Mouse (Mus musculus) urinary bladder, adult 18-20 months (tissue): ENCODE measurements around the gene Thy1.

ENCODE experiments used
- DNase-seq, 2 experiments: peaks; one replicate each; pipeline ENCODE4 v3.0.0; 2022; ENCODE audit warnings: low spot score in 2 of 2, mixed read lengths in 2 of 2

Gene Thy1

DNA sequence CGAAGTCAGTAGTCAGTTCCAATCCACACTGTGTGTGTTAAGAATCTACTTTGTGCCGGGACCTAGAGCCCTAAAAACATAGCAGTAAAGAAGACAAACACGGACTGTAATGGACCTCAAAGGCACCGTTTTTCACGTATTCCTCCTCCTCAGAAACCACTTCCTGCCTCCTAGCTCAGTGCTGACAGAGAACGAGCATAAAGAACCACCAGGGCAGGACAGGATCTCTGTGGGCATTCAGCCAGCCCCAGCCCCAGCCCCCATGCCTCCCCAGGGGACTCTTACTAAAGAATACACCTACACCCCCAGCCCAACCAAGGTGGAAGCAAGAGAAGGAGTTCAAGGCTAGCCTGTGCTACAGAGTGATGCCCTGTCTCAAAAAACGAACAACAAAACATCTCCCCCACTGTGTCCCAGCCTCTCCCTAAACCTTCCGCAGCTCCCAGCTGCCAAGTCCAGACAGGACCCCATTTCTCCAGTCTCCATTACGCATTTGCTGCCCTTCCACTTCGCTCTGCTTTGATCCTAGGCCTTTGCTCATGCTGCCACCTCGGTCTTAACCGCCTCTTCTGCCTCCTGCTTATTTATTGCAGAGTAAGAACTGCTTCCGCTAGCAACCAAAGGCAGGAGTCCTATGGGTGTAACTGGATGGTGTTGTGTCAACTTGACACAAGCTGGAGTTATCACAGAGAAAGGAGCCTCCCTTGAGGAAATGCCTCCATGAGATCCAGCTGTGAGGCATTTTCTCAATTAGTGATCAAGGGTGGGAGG, 9.0 kb upstream of the Thy1 start:
- no peak for DNase-seq

DNA sequence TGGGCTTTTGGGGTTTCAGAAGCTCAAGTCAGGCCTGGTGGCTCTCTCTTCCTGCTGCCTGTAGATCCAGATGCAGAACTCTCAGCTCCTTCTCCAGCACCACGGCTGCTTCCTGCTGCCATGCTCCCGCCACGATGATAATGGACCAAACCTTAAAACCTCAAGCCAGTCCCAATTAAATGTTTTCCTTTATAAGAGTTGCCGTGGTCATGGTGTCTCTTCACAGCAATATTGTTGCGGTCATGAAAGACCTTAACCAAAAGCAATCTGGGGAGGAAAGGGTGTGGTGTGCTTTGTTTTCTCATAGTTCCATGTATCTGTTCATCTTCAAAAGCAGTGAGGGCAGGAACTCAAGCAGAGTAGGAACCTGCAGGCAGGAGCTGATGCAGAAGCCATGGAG, 6.1 kb upstream of the Thy1 start:
- no peak for DNase-seq

DNA sequence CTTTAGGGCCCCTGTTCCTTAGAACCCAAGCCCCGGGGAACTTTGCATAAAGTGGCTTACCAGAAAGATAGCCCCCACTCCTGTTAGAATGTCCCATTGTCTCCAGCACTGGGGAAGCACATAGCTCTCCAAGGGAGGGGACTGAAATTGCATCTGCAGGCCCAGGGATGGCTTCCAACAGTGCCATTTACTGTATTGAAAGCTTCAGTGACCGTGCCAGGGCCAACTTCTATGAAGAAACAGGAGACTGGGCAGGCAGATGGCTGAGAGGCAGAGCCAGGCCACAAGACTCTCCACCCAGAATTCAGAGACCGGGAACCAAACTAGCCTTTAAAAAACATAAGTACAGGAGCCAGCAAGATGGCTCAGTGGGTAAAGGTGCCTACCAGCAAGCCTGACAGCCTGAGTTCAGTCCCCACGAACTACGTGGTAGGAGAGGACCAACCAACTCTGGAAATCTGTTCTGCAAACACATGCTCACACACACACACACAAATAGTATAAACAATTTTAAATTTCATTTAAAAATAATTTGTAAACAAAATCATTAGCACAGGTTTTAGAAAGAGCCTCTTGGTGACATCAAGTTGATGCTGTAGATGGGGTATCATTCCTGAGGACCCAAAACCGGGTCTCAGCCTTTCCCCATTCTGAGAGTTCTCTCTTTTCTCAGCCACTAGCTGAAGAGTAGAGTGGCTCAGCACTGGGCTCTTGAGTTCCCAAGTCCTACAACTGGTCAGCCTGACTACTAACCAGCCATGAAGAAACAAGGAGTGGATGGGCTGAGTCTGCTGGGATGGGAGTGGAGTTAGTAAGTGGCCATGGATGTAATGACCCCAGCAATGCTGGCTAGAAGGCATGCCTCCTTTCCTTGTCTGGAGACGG, 1.4 kb upstream of the Thy1 start:
- no peak for DNase-seq

DNA sequence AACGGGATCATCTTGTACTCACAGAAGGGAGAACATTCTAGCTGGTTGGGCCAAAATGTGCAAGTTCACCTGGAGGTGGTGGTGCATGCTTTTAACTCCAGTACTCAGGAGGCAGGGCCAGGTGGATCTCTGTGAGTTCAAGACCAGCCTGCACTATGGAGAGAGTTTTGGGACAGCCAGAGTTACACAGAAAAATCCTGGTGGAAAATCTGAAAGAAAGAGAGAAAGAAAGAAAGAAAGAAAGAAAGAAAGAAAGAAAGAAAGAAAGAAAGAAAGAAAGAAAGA, 846 bp upstream of the Thy1 start:
- DNase-seq: no peak

DNA sequence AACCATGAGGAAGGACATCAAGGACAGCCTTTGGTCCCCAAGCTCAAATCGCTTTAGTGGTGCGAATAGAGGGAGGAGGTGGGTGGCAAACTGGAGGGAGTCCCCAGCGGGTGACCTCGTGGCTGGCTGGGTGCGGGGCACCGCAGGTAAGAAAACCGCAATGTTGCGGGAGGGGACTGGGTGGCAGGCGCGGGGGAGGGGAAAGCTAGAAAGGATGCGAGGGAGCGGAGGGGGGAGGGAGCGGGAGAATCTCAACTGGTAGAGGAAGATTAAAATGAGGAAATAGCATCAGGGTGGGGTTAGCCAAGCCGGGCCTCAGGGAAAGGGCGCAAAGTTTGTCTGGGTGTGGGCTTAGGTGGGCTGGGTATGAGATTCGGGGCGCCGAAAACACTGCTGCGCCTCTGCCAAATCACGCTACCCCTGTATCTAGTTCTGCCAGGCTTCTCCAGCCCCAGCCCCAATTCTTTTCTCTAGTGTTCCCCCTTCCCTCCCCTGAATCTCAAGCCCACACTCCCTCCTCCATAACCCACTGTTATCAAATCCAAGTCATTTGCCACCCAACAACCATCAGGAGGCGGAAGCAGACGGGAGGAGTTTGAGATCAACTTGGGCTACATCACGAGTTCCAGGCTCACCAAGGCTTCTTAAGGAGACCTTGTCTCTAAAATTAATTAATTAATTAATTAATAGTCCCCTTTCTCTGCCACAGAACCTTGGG, 683 bp downstream of the Thy1 start:
- DNase-seq: no peak

DNA sequence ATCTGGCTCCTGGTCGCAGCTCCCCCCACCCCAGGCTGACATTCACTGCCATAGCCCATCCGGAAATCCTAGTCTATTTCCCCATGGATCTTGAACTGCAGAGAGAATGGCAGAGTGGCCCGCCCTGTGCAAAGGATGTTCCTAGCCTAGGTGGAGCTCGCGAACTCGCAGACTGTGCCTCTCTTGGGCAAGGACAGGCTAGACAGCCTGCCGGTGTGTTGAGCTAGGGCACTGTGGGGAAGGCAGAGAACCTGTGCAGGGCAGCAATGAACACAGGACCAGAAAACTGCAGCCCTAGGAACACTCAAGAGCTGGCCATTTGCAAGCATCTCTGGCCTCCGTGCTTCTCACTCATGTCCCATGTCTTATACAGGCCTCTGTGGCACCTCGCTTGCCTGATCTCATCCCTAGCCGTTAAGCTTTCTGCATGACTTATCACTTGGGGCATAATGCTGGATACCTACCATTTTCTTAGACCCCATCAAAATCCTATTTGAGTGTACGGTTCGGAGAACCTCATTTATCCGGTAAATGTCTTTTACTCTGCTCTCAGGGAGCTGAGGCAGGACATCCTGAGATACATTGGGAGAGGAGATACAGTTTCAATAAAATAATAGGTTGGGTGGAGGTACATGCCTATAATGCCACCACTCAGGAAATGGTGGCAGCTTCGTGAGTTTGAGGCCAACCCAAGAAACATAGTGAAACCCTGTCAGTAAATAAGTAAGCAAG, 1.4 kb downstream of the Thy1 start:
- no peak for DNase-seq

DNA sequence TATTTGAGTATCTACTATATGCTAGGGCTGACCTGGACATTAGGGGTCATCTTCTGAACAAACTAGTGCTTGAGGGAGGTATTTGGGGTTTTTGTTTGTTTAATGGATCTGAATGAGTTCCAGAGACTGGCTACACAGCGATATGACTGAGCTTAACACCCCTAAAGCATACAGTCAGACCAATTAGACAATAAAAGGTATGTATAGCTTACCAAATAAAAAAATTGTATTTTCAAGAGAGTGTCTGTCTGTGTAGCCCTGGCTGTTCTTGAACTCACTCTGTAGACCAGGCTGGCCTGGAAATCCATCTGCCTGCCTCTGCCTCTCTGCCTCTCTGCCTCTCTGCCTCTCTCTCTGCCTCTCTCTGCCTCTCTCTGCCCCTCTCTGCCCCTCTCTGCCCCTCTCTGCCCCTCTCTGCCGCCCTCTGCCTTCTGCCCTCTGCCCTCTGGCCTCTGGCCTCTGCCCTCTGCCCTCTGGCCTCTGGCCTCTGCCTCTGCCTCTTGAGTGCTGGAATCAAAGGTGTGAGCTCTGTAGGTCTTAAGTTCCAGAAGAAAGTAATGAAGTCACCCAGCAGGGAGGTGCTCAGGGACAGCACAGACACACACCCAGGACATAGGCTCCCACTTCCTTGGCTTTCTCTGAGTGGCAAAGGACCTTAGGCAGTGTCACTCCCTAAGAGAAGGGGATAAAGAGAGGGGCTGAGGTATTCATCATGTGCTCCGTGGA, 2.1 kb downstream of the Thy1 start:
- no peak for DNase-seq

DNA sequence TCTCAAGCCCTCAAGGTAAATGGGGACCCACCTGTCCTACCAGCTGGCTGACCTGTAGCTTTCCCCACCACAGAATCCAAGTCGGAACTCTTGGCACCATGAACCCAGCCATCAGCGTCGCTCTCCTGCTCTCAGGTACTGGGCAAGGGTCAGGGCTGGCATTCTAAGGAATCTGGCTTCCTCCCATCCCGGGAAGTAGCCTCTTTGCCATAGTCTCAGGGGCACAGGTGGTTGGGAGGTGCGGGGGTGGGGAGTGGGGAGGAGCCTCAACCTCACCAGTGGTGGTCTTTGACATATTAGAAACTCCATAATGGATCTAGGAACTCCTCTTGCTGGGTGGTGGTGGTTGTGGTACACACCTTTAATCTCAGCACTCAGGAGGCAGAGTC, 2.7 kb downstream of the Thy1 start:
- DNase-seq: no peak

DNA sequence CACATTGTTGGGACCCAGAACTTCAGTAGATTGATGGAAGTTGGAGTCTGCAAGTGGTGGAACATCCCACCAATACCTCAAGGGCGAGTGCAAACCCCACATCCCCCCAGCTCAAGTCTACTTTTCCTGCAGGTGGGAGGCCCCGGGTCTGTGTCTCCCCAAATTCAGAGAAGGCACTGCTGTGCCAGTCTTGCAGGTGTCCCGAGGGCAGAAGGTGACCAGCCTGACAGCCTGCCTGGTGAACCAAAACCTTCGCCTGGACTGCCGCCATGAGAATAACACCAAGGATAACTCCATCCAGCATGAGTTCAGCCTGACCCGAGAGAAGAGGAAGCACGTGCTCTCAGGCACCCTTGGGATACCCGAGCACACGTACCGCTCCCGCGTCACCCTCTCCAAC, 3.2 kb downstream of the Thy1 start:
- DNase-seq: no peak

DNA sequence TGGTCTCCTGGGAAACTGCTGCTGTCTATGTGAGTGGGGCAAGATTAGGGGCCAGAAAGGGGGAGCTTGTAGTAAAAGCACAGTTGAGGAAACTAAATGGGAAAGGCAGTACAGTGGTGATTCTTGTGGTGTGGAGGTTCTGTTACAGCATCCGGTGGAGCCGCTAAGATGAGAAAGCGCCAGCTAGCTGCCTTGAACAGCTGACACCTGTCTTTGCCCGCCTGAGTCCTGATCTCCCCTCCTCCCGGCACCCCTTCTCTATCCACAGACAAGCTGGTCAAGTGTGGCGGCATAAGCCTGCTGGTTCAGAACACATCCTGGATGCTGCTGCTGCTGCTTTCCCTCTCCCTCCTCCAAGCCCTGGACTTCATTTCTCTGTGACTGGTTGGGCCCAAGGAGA, 3.9 kb downstream of the Thy1 start:
- DNase-seq: no peak

DNA sequence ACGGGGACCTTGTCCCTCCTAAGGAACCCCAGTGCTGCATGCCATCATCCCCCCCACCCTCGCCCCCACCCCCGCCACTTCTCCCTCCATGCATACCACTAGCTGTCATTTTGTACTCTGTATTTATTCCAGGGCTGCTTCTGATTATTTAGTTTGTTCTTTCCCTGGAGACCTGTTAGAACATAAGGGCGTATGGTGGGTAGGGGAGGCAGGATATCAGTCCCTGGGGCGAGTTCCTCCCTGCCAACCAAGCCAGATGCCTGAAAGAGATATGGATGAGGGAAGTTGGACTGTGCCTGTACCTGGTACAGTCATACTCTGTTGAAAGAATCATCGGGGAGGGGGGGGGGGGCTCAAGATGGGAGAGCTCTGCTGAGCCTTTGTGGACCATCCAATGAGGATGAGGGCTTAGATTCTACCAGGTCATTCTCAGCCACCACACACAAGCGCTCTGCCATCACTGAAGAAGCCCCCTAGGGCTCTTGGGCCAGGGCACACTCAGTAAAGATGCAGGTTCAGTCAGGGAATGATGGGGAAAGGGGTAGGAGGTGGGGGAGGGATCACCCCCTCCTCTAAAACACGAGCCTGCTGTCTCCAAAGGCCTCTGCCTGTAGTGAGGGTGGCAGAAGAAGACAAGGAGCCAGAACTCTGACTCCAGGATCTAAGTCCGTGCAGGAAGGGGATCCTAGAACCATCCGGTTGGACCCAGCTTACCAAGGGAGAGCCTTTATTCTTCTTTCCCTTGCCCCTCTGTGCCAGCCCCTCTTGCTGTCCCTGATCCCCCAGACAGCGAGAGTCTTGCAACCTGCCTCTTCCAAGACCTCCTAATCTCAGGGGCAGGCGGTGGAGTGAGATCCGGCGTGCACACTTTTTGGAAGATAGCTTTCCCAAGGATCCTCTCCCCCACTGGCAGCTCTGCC, 4.6 kb downstream of the Thy1 start:
- no peak for DNase-seq

DNA sequence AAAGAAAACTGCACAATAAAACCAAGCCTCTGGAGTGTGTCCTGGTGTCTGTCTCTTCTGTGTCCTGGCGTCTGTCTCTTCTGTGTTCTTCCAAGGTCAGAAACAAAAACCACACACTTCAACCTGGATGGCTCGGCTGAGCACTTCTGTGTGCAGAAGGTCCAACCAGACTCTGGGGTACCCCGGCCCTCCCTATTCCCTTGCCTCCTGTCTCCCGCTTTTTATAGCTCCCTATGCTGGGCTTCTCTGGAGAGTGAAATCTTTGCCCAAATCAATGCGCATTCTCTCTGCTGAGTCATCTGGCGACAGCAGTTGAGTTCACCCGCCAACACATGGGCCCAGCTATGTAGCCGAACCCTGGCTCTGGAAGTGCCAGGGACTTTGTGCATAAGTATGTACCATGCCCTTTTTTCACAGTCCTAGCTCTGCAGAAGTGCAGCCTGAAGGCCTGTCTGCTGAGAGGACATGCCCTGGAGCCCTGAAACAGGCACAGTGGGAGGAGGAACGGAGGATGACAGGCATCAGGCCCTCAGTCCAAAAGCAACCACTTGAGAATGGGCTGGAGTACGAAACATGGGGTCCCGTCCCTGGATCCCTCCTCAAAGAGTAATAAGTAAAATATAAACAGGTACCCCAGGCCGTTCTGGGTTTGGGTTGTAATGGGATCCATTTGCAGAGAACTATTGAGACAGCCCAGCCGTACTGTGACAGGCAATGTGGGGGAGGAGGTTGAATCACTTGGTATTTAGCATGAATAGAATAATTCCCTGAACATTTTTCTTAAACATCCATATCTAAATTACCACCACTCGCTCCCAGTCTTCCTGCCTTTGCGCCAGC, 5.6 kb downstream of the Thy1 start:
- no peak for DNase-seq

DNA sequence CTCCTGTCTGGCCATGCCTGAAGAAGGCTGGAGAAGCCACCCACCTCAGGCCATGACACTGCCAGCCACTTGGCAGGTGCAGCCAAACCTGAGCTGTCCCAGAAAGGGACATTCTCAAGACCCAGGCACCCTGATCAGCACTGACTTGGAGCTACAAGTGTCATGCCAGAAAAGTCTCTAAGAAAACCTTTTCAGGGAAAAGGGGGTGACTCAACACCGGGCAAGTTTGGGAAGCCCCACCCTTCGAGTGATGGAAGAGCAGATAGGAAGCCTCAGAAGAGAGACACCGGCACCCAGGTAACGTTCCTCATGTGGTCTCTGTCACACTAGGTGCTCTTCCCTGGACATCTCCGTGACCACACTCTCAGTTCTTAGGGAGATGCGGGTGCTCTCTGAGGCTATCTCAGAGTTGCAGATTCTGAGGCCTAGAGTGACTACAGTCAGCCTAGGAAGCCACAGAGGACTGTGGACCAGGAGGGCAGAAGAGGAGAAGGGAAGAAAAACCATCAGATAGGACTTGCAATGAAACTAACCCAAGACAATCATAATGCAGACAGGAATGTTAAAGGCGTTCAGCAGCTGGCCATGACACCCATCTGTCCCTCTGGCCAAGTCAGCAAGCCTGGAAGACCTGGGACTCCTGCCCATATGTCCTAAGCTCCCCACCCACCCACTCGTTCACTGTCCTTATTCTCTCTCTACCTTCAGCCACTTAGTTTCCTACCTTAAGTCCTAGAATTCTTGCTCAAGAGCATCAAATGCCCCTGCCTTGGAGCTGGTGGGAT, 6.4 kb downstream of the Thy1 start:
- no peak for DNase-seq

DNA sequence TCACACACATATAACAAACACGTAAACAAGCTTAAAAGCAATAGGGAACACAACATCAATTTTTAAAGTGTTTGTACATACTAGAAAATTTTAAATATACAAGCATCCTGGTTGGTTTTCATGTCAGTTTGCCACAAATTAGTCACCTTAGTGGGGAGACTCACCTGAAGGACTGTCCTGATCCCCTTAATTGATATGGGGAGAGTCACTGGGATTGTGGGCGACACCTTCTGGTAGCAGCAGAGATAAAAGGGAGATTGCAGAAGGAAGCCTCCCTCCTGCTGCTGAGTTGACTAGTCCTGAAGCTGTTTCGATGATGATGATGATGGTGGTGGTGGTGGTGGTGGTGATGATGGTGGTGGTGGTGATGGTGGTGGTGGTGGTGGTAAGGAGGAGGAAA, 9.7 kb downstream of the Thy1 start:
- no peak for DNase-seq

DNA sequence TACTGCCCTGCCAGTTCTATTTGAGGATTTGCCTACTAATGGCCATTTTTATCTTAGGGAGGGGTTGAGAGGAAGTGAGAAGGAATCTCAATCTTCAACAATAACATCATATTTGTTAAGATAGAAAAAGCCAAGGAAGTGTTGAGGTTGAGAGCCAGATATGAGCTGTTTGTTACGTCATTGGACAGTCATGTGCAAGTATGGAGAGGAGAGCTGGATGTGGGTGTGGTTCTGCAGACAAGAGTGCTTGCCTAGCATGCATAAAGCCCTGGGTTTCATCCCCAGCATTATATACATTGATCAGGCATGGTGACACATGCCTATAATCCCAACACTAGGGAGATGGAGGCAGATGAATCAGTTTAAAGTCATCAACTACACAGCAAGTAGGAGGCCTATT, 10.8 kb downstream of the Thy1 start:
- no peak for DNase-seq

DNA sequence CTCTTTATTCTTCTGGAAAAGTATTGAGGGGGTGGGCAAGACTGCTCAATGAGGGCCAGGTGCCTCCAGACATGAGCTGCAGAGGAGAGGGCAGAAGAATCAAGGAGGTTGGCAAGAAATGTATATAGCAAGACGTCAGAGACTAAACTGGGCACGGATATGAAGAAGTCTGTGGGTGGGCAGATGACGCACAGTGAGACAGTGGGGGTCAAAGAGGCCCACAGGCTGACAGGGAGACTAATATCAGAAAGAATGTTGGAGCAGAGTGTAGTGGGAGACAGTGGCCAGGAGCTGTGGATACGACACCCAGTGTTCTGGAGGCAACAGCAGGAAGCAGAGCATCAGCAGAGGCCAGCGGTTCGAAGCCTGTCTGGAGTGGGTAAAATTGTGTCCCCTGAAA, 15.4 kb downstream of the Thy1 start:
- DNase-seq: no peak

DNA sequence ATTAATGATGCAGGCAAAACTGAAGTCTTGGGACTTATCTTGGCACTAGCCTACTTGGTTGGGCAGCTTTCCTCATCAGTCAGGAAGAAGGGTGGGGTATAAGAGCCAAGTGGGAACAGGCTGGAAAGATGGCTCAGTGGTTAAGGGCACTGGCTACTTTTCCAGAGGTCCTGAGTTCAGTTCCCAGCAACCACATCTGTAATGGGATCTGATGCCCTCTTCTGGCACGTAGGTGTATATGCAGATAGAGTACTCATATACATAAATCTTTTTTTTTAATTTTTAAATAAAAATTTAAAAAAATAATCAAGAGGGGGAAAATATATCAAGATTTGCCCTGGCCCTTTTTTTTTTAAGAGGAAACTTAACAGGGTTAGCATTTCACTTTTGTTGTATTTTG, 22.0 kb downstream of the Thy1 start:
- DNase-seq: no peak

DNA sequence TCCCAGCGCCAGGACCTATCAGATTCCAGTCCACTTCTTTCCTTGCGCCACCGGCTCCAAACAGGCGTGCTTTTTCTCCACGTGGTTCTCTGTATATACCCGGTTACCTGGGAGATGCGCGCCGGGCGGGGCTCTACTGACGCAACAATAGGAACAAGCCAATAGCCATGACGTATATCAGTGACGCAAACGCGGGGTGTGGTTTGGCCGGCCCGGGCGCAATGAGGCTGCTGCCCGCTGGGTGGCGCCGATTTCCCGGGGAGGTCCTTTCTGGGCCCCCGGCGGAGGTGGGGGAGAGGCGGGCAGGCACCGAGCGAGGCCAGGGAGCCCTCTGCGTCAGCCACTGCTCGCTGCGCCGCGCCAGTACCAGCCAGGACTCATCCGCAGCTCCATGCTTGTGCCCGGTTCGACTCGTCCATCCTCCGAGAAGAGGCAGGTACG, 23.6 kb downstream of the Thy1 start, which contains the start of gene Usp2:
Gene Usp2 (plus strand): TSS at position 237 of the 441 bp plus-strand sequence.
- peak; percentile 99 for DNase-seq
